Mouse (Mus musculus): ENCODE measurements around the gene Cytip. TPM values are rescaled to one million over a fixed set of nuclear protein-coding genes. Genes with fewer than 3 reads are reported as not detected.

Gene Cytip
- polyA plus RNA-seq, 1 experiment from 2014 or later, result 0.95 TPM

DNA sequence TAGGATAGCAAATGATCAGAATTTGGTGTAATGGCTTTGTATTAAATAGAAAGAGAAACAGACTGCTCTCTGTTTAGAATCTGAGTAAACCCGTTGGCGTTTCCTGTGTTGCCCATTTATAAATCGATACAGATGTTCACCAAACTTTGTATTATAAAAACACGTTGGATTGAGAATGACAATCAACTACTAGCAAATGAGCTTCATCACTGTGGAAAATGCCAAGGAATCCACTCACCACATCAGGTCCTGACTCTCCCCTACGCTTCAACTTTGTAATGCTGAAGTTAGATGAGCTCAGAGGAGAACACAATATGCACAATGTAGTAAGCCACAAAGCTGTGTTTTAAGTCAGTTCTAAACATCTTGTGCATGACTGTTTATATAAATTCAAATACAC, 36.8 kb downstream of the Cytip start:
- H3K9me3 ChIP-seq (ENCODE audit: control insufficient read depth, low read depth, low read length), result no peaks in the 10 kb centered on the region
- no peak for ATAC-seq (ENCODE audit: insufficient number of reproducible peaks, insufficient read depth, low FRiP score, low read depth)
- 82% methylated on average over 5 of the region's 5 CpGs for WGBS

GRCm38 (mm10) chr2:58158107-58158506, 37.2 kb downstream of the Cytip start:
- H3K36me3 ChIP-seq (ENCODE audit: control insufficient read depth, insufficient read depth, low read length), result no peaks in the 10 kb centered on the region
- no peaks in the 10 kb centered on the region for H3K27me3 ChIP-seq (ENCODE audit: control insufficient read depth, insufficient read depth, low read length)
- H3K27ac ChIP-seq (ENCODE audit: low read length), result no peak overlapping the region
- H3K4me3 ChIP-seq (ENCODE audit: low read depth, low read length), result no peak overlapping the region
- 70% methylated on average over 2 of the region's 2 CpGs for WGBS
- no peaks in the 10 kb centered on the region for H3K9me3 ChIP-seq (ENCODE audit: control insufficient read depth, low read depth, low read length)
- no peak overlapping the region for H3K9ac ChIP-seq (replicated peaks; ENCODE audit: low read depth, low read length)
- no peaks in the 10 kb centered on the region for H3K4me1 ChIP-seq (ENCODE audit: control insufficient read depth, insufficient read depth, low read length)
- H3K4me2 ChIP-seq (replicated peaks; ENCODE audit: low read depth, low read length), result no peak overlapping the region
- ATAC-seq (ENCODE audit: insufficient number of reproducible peaks, insufficient read depth, low FRiP score, low read depth), result no peak

More for the DNA sequence above, 36.8 kb downstream of the Cytip start:
- Histone ChIP-seq H3K27me3 (ENCODE audit: control insufficient read depth, insufficient read depth, low read length) (no peaks in the 10 kb centered on the region), H3K4me1 (ENCODE audit: control insufficient read depth, insufficient read depth, low read length) (no peaks in the 10 kb centered on the region), H3K4me3 (ENCODE audit: low read depth, low read length) (no peak overlapping the region), H3K9ac (replicated peaks; ENCODE audit: low read depth, low read length) (no peak overlapping the region), H3K27ac (ENCODE audit: low read length) (no peak overlapping the region), H3K4me2 (replicated peaks; ENCODE audit: low read depth, low read length) (no peak overlapping the region), H3K36me3 (ENCODE audit: control insufficient read depth, insufficient read depth, low read length) (no peaks in the 10 kb centered on the region)

- H3K9me3 ChIP-seq (ENCODE audit: control insufficient read depth, low read depth, low read length), result no peaks in the 10 kb centered on the region
- no peaks in the 10 kb centered on the region for H3K27me3 ChIP-seq (ENCODE audit: control insufficient read depth, insufficient read depth, low read length)
- H3K4me1 ChIP-seq (ENCODE audit: control insufficient read depth, insufficient read depth, low read length), result no peaks in the 10 kb centered on the region
- no peak overlapping the region for H3K27ac ChIP-seq (ENCODE audit: low read length)
- no peak overlapping the region for H3K9ac ChIP-seq (replicated peaks; ENCODE audit: low read depth, low read length)
- H3K4me2 ChIP-seq (replicated peaks; ENCODE audit: low read depth, low read length), result no peak overlapping the region
- 92% methylated on average over 5 of the region's 5 CpGs for WGBS
- no peak for ATAC-seq (ENCODE audit: insufficient number of reproducible peaks, insufficient read depth, low FRiP score, low read depth)
- no peaks in the 10 kb centered on the region for H3K36me3 ChIP-seq (ENCODE audit: control insufficient read depth, insufficient read depth, low read length)
- H3K4me3 ChIP-seq (ENCODE audit: low read depth, low read length), result no peak overlapping the region
These were observed 37.9 kb downstream of the Cytip start for GRCm38 (mm10) chr2:58157466-58157865.

- no peaks in the 10 kb centered on the region for H3K36me3 ChIP-seq (ENCODE audit: control insufficient read depth, insufficient read depth, low read length)
- H3K4me2 ChIP-seq (replicated peaks; ENCODE audit: low read depth, low read length), result no peak overlapping the region
- H3K9ac ChIP-seq (replicated peaks; ENCODE audit: low read depth, low read length), result no peak overlapping the region
- no peaks in the 10 kb centered on the region for H3K4me1 ChIP-seq (ENCODE audit: control insufficient read depth, insufficient read depth, low read length)
- no peak for ATAC-seq (ENCODE audit: insufficient number of reproducible peaks, insufficient read depth, low FRiP score, low read depth)
- H3K27ac ChIP-seq (ENCODE audit: low read length), result no peak overlapping the region
- H3K9me3 ChIP-seq (ENCODE audit: control insufficient read depth, low read depth, low read length), result no peaks in the 10 kb centered on the region
- H3K4me3 ChIP-seq (ENCODE audit: low read depth, low read length), result no peak overlapping the region
- no peaks in the 10 kb centered on the region for H3K27me3 ChIP-seq (ENCODE audit: control insufficient read depth, insufficient read depth, low read length)
- WGBS, result 85% methylated on average over 5 of the region's 5 CpGs
These were observed 38.6 kb downstream of the Cytip start for GRCm38 (mm10) chr2:58156495-58157392.

DNA sequence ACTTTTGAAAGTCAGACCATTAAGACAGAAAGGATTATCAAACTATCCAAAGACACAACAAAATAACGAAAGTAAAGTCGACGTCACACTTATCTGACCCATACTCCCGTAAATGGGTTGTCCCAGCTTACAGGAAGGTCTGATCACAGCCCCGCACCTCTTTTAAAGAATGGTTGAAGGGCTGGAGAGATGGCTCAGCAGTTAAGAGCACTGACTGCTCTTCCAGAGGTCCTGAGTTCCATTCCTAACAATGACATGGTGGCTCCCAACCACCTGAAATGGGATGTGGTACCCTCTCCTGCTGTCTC, 39.3 kb downstream of the Cytip start:
- Histone ChIP-seq H3K4me3 (ENCODE audit: low read depth, low read length) (no peak overlapping the region), H3K4me2 (replicated peaks; ENCODE audit: low read depth, low read length) (no peak overlapping the region), H3K4me1 (ENCODE audit: control insufficient read depth, insufficient read depth, low read length) (no peaks in the 10 kb centered on the region), H3K36me3 (ENCODE audit: control insufficient read depth, insufficient read depth, low read length) (no peaks in the 10 kb centered on the region), H3K27ac (ENCODE audit: low read length) (no peak overlapping the region), H3K9me3 (ENCODE audit: control insufficient read depth, low read depth, low read length) (no peaks in the 10 kb centered on the region), H3K9ac (replicated peaks; ENCODE audit: low read depth, low read length) (no peak overlapping the region), H3K27me3 (ENCODE audit: control insufficient read depth, insufficient read depth, low read length) (no peaks in the 10 kb centered on the region)
- ATAC-seq (ENCODE audit: insufficient number of reproducible peaks, insufficient read depth, low FRiP score, low read depth), result no peak
- WGBS, result 59% methylated on average over 5 of the region's 5 CpGs

DNA sequence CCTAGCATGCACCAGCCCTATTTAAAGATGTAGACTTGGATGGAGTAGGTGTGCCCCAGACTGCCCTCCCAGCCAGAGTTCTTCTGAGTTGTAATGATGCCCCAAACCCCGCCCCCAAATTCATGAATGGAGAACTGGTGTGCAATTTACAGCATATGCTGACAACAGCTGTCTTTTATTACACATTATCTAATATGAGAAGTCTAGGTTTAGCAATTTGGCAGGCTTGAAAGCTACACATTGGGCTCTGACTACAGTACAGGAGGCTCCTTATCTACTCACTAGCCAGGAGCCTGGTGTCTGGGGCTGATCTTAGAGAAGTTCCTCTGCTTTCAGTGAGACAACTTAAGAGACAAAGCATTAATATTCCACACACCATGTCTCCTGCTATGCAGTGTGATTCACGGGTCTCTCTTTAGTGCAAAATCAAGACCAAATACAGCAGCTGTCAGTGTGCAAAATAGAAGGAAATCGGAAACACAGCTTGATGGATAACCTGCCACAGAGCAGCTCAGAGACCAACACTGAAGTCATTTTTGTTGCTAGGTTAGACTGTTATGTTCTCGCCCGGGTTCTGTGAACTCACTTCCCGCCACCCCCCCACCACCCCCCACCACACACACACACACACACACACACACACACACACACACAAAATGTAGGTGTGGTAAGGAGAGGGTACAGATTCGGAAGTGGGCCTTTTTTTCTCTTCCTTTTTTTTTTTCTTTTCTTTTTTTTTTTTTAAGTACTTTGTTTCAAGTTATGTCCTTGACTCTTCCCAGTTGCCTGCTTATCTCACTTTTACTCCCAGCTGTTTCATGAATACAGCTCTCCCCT, 39.8 kb downstream of the Cytip start:
- Histone ChIP-seq H3K36me3 (ENCODE audit: control insufficient read depth, insufficient read depth, low read length) (no peaks in the 10 kb centered on the region), H3K9ac (replicated peaks; ENCODE audit: low read depth, low read length) (no peak overlapping the region), H3K4me3 (ENCODE audit: low read depth, low read length) (no peak overlapping the region), H3K9me3 (ENCODE audit: control insufficient read depth, low read depth, low read length) (no peaks in the 10 kb centered on the region), H3K4me2 (replicated peaks; ENCODE audit: low read depth, low read length) (no peak overlapping the region), H3K27ac (ENCODE audit: low read length) (no peak overlapping the region), H3K27me3 (ENCODE audit: control insufficient read depth, insufficient read depth, low read length) (no peaks in the 10 kb centered on the region), H3K4me1 (ENCODE audit: control insufficient read depth, insufficient read depth, low read length) (no peaks in the 10 kb centered on the region)
- no peak; the same call in 1 of the 2 replicates for ATAC-seq (ENCODE audit: insufficient number of reproducible peaks, insufficient read depth, low FRiP score, low read depth)
- WGBS, result 63% methylated on average over 7 of the region's 7 CpGs

GRCm38 (mm10) chr2:58154555-58154954, 40.8 kb downstream of the Cytip start:
- H3K4me1 ChIP-seq (ENCODE audit: control insufficient read depth, insufficient read depth, low read length), result no peaks in the 10 kb centered on the region
- WGBS, result 21% methylated on average over 1 of the region's 1 CpGs
- no peaks in the 10 kb centered on the region for H3K9me3 ChIP-seq (ENCODE audit: control insufficient read depth, low read depth, low read length)
- H3K4me2 ChIP-seq (replicated peaks; ENCODE audit: low read depth, low read length), result no peak overlapping the region
- H3K27me3 ChIP-seq (ENCODE audit: control insufficient read depth, insufficient read depth, low read length), result no peaks in the 10 kb centered on the region
- no peak overlapping the region for H3K27ac ChIP-seq (ENCODE audit: low read length)
- no peak for ATAC-seq (ENCODE audit: insufficient number of reproducible peaks, insufficient read depth, low FRiP score, low read depth)
- no peaks in the 10 kb centered on the region for H3K36me3 ChIP-seq (ENCODE audit: control insufficient read depth, insufficient read depth, low read length)
- no peak overlapping the region for H3K4me3 ChIP-seq (ENCODE audit: low read depth, low read length)
- H3K9ac ChIP-seq (replicated peaks; ENCODE audit: low read depth, low read length), result no peak overlapping the region

DNA sequence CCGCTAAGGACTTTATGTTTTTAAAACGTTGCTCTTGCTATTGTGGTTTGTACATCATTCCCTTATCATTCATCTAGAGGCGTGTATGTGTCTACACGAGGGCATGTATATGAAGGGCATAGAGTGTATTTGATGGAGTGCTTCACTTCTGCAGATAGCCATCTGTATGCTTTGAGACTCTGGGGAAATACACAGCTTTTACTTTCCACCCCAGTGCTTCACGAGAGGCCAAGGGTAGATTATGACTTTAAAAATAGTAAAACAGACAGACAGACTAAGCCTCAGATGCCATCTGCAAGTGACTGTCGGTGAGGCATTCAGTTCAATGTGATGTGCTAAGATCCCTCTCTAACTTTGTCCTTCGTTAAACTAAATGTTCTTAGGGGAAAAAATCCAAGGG, 41.6 kb downstream of the Cytip start:
- no peak overlapping the region for H3K9ac ChIP-seq (replicated peaks; ENCODE audit: low read depth, low read length)
- H3K36me3 ChIP-seq (ENCODE audit: control insufficient read depth, insufficient read depth, low read length), result no peaks in the 10 kb centered on the region
- 73% methylated on average over 7 of the region's 7 CpGs for WGBS
- H3K4me1 ChIP-seq (ENCODE audit: control insufficient read depth, insufficient read depth, low read length), result no peaks in the 10 kb centered on the region
- no peak overlapping the region for H3K4me2 ChIP-seq (replicated peaks; ENCODE audit: low read depth, low read length)
- H3K9me3 ChIP-seq (ENCODE audit: control insufficient read depth, low read depth, low read length), result no peaks in the 10 kb centered on the region
- no peak overlapping the region for H3K4me3 ChIP-seq (ENCODE audit: low read depth, low read length)
- no peak for ATAC-seq (ENCODE audit: insufficient number of reproducible peaks, insufficient read depth, low FRiP score, low read depth)
- no peaks in the 10 kb centered on the region for H3K27me3 ChIP-seq (ENCODE audit: control insufficient read depth, insufficient read depth, low read length)
- no peak overlapping the region for H3K27ac ChIP-seq (ENCODE audit: low read length)

All from stomach, embryonic 14.5 days (tissue).